Mouse (Mus musculus): ENCODE measurements around the gene Dhx37. TPM values are rescaled to one million over a fixed set of nuclear protein-coding genes. Genes with fewer than 3 reads are reported as not detected.

The Dhx37 gene
- total RNA-seq, 1 experiment, result 24.7 TPM

- no peak for TF ChIP-seq MAFK (IDR thresholded peaks at IDR 0.05; ENCODE audit: insufficient read depth, low read depth, low read length)
- TF ChIP-seq ZC3H11A (IDR thresholded peaks at IDR 0.05; ENCODE audit: borderline replicate concordance, low read depth, low read length), result peak; percentile 1; the same call in 1 of the 2 replicates
- no peaks in the 10 kb centered on the region for H3K4me1 ChIP-seq (ENCODE audit: control insufficient read depth in 2 of 2, insufficient read depth in 2 of 2, low read length in 2 of 2, poor library complexity in 1 of 2)
- no peaks in the 10 kb centered on the region for H3K36me3 ChIP-seq (ENCODE audit: control insufficient read depth, insufficient read depth, low read length, poor library complexity, severe bottlenecking)
- no peak overlapping the region for H3K27ac ChIP-seq (ENCODE audit: insufficient read depth, low read depth, low read length, poor library complexity, severe bottlenecking)
- in situ Hi-C loops (cut with MboI; ENCODE audit: low sequenced_read_pairs in 2 of 2, unreplicated experiment in 2 of 2), result no loop called here
- DNase-seq (ENCODE audit: low read depth, low spot score), result no peak
- no peaks in the 10 kb centered on the region for H3K9me3 ChIP-seq (ENCODE audit: control insufficient read depth, insufficient read depth, low read depth, low read length)
- H3K9ac ChIP-seq (ENCODE audit: insufficient read depth, low read depth, low read length, poor library complexity, severe bottlenecking), result no peak overlapping the region
- no peak overlapping the region for H3K4me3 ChIP-seq (ENCODE audit: insufficient read depth in 1 of 2, low read depth in 1 of 2, low read length in 2 of 2, poor library complexity in 1 of 2, severe bottlenecking in 1 of 2)
These were observed 65.4 kb downstream of the Dhx37 start for GRCm38 (mm10) chr5:125368568-125368967.

GRCm38 (mm10) chr5:125368156-125368555 lies 65.8 kb downstream of the Dhx37 start:
- TF ChIP-seq ZC3H11A (IDR thresholded peaks at IDR 0.05; ENCODE audit: borderline replicate concordance, low read depth, low read length), result no peak
- no peak for TF ChIP-seq HCFC1 (IDR thresholded peaks at IDR 0.05; ENCODE audit: borderline replicate concordance, insufficient read depth, low read length)
- TF ChIP-seq ZNF384 (IDR thresholded peaks at IDR 0.05; ENCODE audit: low read depth, low read length), result no peak
- H3K27ac ChIP-seq (ENCODE audit: insufficient read depth, low read depth, low read length, poor library complexity, severe bottlenecking), result no peak overlapping the region
- H3K36me3 ChIP-seq (ENCODE audit: control insufficient read depth, insufficient read depth, low read length, poor library complexity, severe bottlenecking), result no peaks in the 10 kb centered on the region
- H3K4me1 ChIP-seq (ENCODE audit: control insufficient read depth in 2 of 2, insufficient read depth in 2 of 2, low read length in 2 of 2, poor library complexity in 1 of 2), result no peaks in the 10 kb centered on the region
- H3K4me3 ChIP-seq (ENCODE audit: insufficient read depth in 1 of 2, low read depth in 1 of 2, low read length in 2 of 2, poor library complexity in 1 of 2, severe bottlenecking in 1 of 2), result no peak overlapping the region
- no peaks in the 10 kb centered on the region for H3K9me3 ChIP-seq (ENCODE audit: control insufficient read depth, insufficient read depth, low read depth, low read length)
- H3K9ac ChIP-seq (ENCODE audit: insufficient read depth, low read depth, low read length, poor library complexity, severe bottlenecking), result no peak overlapping the region
- in situ Hi-C loops (cut with MboI; ENCODE audit: low sequenced_read_pairs in 2 of 2, unreplicated experiment in 2 of 2), result no loop called here
- no peak for DNase-seq (ENCODE audit: low read depth, low spot score)

GRCm38 (mm10) chr5:125364851-125365429 lies 69.0 kb downstream of the Dhx37 start:
- no peak for DNase-seq (ENCODE audit: low read depth, low spot score)
- H3K4me1 ChIP-seq (ENCODE audit: control insufficient read depth in 2 of 2, insufficient read depth in 2 of 2, low read length in 2 of 2, poor library complexity in 1 of 2), result peaks cover 0 to 2% of the 10 kb centered on the region in 2 experiments; a peak in 1 of 4 replicates
- in situ Hi-C loops (cut with MboI; ENCODE audit: low sequenced_read_pairs in 2 of 2, unreplicated experiment in 2 of 2), result no loop called here
- H3K36me3 ChIP-seq (ENCODE audit: control insufficient read depth, insufficient read depth, low read length, poor library complexity, severe bottlenecking), result no peaks in the 10 kb centered on the region
- no peak for TF ChIP-seq CHD2 (IDR thresholded peaks at IDR 0.05; ENCODE audit: low read depth, low read length)
- no peak for TF ChIP-seq ZNF384 (IDR thresholded peaks at IDR 0.05; ENCODE audit: low read depth, low read length)
- TF ChIP-seq HCFC1 (IDR thresholded peaks at IDR 0.05; ENCODE audit: borderline replicate concordance, insufficient read depth, low read length), result no peak
- no peak for TF ChIP-seq ZC3H11A (IDR thresholded peaks at IDR 0.05; ENCODE audit: borderline replicate concordance, low read depth, low read length)
- no peak for TF ChIP-seq MAFK (IDR thresholded peaks at IDR 0.05; ENCODE audit: insufficient read depth, low read depth, low read length)
- no peak overlapping the region for H3K9ac ChIP-seq (ENCODE audit: insufficient read depth, low read depth, low read length, poor library complexity, severe bottlenecking)
- no peak overlapping the region for H3K4me3 ChIP-seq (ENCODE audit: insufficient read depth in 1 of 2, low read depth in 1 of 2, low read length in 2 of 2, poor library complexity in 1 of 2, severe bottlenecking in 1 of 2)
- no peaks in the 10 kb centered on the region for H3K9me3 ChIP-seq (ENCODE audit: control insufficient read depth, insufficient read depth, low read depth, low read length)
- no peak overlapping the region for H3K27ac ChIP-seq (ENCODE audit: insufficient read depth, low read depth, low read length, poor library complexity, severe bottlenecking)

- in situ Hi-C loops (cut with MboI; ENCODE audit: low sequenced_read_pairs in 2 of 2, unreplicated experiment in 2 of 2), result no loop called here
- no peaks in the 10 kb centered on the region for H3K36me3 ChIP-seq (ENCODE audit: control insufficient read depth, insufficient read depth, low read length, poor library complexity, severe bottlenecking)
- H3K27ac ChIP-seq (ENCODE audit: insufficient read depth, low read depth, low read length, poor library complexity, severe bottlenecking), result no peak overlapping the region
- TF ChIP-seq HCFC1 (IDR thresholded peaks at IDR 0.05; ENCODE audit: borderline replicate concordance, insufficient read depth, low read length) (no peak), ZC3H11A (IDR thresholded peaks at IDR 0.05; ENCODE audit: borderline replicate concordance, low read depth, low read length) (no peak), MAFK (IDR thresholded peaks at IDR 0.05; ENCODE audit: insufficient read depth, low read depth, low read length) (no peak), CHD2 (IDR thresholded peaks at IDR 0.05; ENCODE audit: low read depth, low read length) (no peak), ZNF384 (IDR thresholded peaks at IDR 0.05; ENCODE audit: low read depth, low read length) (no peak)
- H3K9ac ChIP-seq (ENCODE audit: insufficient read depth, low read depth, low read length, poor library complexity, severe bottlenecking), result no peak overlapping the region
- H3K9me3 ChIP-seq (ENCODE audit: control insufficient read depth, insufficient read depth, low read depth, low read length), result no peaks in the 10 kb centered on the region
- H3K4me3 ChIP-seq (ENCODE audit: insufficient read depth in 1 of 2, low read depth in 1 of 2, low read length in 2 of 2, poor library complexity in 1 of 2, severe bottlenecking in 1 of 2), result no peak overlapping the region
- H3K4me1 ChIP-seq (ENCODE audit: control insufficient read depth in 2 of 2, insufficient read depth in 2 of 2, low read length in 2 of 2, poor library complexity in 1 of 2), result peaks cover 0 to 2% of the 10 kb centered on the region in 2 experiments; a peak in 1 of 4 replicates
- DNase-seq (ENCODE audit: low read depth, low spot score), result no peak
These were observed 70.0 kb downstream of the Dhx37 start for GRCm38 (mm10) chr5:125363894-125364293.

Other genes with a start within 250 kb of the Dhx37 start
- 28.8 and 36.8 TPM in 2 replicates for gene Scarb1, start 93.0 kb downstream of the Dhx37 start, total RNA-seq (2012; rRNA removed)
- 0.98 and 1.6 TPM in 2 replicates for gene Gm10382, start 44.8 kb downstream of the Dhx37 start, total RNA-seq (2012; rRNA removed)
- 1,120 and 1,195 TPM in 2 replicates for gene Ubc, start 43.9 kb downstream of the Dhx37 start, total RNA-seq (2012; rRNA removed)
- 52.7 and 80.5 TPM in 2 replicates for gene Bri3bp, start 7.4 kb upstream of the Dhx37 start, total RNA-seq (2012; rRNA removed)
- 16.5 and 20.6 TPM in 2 replicates for gene Aacs, start 41.7 kb upstream of the Dhx37 start, total RNA-seq (2012; rRNA removed)
- 0.13 and 0.48 TPM in 2 replicates for gene Tmem132b, start 97.7 kb upstream of the Dhx37 start, total RNA-seq (2012; rRNA removed)